Mouse (Mus musculus) B cell, adult 67 days (primary cell): Measurements from ENCODE around the gene Rlbp1. TPM values are rescaled to one million over a fixed set of nuclear protein-coding genes. Genes with fewer than 3 reads are reported as not detected.

Experiments used
- total RNA-seq, 2 experiments: library from RNA; stranded (reverse); gene quantifications; 4 replicates each; pipeline ENCODE4 v1.2.4; 2023

The Rlbp1 gene
- total RNA-seq: not detected

DNA sequence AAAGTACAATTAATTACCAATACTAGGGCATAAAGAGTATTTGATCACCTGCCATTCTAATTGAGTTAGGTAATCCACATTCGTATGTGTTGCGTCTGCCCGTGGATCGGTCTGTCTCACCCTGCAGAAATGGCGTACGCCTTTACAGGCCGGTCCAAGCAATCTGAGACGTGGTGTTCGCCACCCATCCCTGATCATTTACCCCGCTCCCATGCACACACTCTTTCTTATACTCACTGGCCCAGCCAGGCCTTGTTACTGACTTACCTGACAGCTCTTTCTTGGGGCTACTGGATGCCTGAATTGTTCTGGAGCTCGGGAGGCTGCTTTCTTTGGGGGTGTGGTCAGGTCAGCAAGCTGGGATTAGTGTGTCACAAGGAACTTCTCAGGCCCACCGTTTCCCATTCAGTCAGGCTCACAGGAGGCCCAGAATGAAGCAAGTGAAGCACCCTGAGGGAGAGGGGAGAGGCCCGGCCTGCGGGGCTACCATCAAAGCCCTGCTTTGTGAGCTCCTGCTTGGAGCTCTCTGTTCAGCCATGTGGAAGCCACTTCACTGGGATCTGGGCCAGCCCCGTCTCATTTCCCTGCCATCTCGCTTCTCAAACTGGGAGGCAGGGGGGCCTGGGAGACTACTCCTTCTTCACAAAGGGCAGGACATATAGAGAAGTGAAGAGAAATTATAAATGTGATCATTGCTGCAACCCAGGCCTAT is at the start of gene Rlbp1:
Gene Rlbp1, minus strand, starts transcription at position 627 of the 712 bp plus-strand sequence.

DNA sequence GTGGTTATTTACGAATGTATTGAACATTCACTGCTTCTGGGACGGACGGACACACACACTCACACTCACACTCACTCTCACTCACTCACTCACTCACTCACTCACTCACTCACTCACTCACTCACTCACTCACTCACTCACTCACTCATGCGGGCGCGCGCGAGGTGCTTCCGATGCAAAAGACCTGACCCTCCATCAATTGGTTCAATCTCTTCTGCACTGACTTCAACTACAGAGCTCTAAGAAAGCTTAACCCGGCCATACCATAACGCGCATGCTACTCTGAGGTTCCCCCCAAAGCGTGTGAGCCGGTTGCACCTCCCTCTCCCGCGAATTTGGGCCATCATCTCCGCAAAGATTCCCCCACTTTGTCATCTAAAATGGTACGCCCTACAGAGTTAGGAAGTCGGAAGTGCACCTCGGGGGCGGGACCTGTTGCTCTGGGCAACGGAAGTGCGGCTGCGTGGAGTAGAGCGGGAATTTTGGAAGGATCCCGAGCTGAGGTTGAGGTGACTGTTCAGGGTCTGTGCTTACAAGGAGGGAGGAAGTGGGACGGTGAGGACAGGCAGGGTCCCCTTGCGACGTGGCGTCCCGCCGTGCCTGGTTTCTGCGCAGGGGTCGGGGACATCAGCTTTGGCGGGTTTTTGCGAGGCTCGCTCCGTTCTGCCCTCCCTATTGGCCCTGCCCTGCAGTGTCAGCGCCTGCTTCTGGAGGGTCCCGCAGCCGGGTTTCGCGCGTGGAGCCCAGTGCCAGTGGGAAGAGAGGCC is 5.2 kb upstream of the Rlbp1 start, which contains the start of gene Fanci:
Gene Fanci, plus strand, starts transcription at position 47 of the 767 bp plus-strand sequence.

Other genes starting within 250 kb of the Rlbp1 start
- 10 to 100 TPM; 25.1 to 29.5 TPM for gene Mfge8, start 238.0 kb downstream of the Rlbp1 start, total RNA-seq
- gene Abhd2, start 113.8 kb downstream of the Rlbp1 start, total RNA-seq: 10 to 100 TPM; 77.4 to 79.3 TPM
- 1 to 10 TPM; 3.0 to 4.1 TPM for gene Fanci, start 4.9 kb upstream of the Rlbp1 start, total RNA-seq
- 100 to 1,000 TPM; 178 to 191 TPM for gene Polg, start 79.3 kb upstream of the Rlbp1 start, total RNA-seq
- not detected for gene Rhcg, start 230.6 kb upstream of the Rlbp1 start, total RNA-seq